Mouse (Mus musculus) layer of hippocampus, adult 2 months (tissue): ENCODE data around the gene Gpbp1l1. TPM values are rescaled to one million over a fixed set of nuclear protein-coding genes. Genes with fewer than 3 reads are reported as not detected.

Source experiments
- DNase-seq, 2 experiments: peaks; one replicate each; pipeline ENCODE4 v3.0.0; 2022; ENCODE audit warnings: low spot score in 2 of 2
- H3K27ac ChIP-seq: fragments of 200-600 bp; 2 replicates; pipeline ENCODE4 v1.8.1; 2022
- H3K4me3 ChIP-seq: fragments of 200-600 bp; 2 replicates; pipeline ENCODE4 v1.8.1; 2022; ENCODE audit warnings: mild to moderate bottlenecking
- CTCF ChIP-seq: fragments of 200-600 bp; conservative IDR thresholded peaks from 2 replicates; pipeline ENCODE4 v1.8.1; 2022; ENCODE audit warnings: antibody characterized with exemption, mild to moderate bottlenecking, moderate library complexity
- total RNA-seq, 2 experiments: library from RNA; stranded (reverse); gene quantifications; 2 replicates each; pipeline ENCODE4 v1.2.3; 2021

The Gpbp1l1 gene
- total RNA-seq, 2 experiments from 2014 or later, result 38.2 to 45.0 TPM

DNA sequence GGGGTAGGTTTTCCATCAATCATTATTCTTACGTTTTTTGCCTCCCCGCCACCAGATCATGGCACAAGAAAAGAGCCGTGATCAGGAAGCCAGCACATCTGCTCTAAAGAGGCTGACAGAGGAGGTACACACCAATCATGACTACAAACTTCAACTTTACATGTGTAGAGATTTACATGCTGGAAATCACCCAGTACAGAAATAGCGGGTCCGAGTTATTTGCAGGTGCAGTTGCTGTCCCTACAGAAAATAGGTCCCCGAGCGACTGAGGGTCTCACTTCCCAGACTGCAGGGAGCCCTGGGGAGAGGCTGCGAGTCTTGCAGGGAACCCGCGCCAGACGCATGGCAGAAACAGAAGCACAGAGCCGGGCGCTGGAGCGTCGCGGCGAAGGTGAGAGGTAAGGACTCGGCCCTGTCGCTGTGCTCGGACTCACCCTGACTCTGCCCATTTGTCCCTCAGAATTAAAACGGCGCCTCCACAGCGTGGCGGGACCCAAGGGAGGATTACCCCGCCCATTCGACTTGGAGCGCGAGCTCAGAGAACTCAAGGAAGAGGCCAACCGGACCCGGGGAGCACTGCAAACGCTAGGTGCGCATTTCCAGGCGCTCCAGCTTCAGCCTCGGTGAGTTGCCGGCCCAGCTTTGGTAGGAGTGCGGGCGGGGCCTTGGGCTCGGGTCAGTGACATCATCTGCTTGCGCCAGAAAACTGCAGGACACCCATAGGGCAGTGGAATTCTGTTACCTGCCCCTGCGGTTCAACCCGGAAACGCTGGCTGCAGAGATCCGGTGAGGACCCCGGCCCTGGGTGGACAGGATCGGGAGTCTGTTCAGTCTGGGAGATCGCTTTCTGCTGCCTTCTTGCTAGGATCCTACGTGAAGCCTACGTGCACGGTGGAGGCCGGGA is 39.8 kb downstream of the Gpbp1l1 start:
- Histone ChIP-seq H3K27ac (peak overlapping the region; percentile 88), H3K4me3 (peak overlapping the region; percentile 92)
- TF ChIP-seq CTCF, result peak; percentile 48
- peak; percentile 87 to 88 for DNase-seq

DNA sequence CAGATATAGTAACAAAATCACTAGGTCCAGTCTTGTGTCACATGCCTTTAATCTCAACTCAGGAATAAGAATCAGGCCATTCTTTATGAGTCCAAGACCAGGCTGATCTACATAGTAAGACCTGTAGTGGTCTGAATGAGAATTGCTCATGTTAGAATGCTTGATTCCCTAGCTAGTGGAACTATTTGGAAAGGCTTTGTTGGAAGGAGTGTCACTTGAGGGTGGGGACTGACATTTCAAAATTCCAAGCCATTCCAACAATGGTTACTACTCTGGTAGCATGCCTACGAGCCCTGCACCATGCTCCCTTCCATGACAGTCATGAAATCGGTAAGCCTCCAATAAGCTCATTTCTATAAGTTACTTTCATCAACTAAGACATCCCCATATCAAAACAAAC is 55.2 kb downstream of the Gpbp1l1 start:
- Histone ChIP-seq H3K4me3 (no peak overlapping the region), H3K27ac (no peak overlapping the region)
- no peak for TF ChIP-seq CTCF
- no peak for DNase-seq

DNA sequence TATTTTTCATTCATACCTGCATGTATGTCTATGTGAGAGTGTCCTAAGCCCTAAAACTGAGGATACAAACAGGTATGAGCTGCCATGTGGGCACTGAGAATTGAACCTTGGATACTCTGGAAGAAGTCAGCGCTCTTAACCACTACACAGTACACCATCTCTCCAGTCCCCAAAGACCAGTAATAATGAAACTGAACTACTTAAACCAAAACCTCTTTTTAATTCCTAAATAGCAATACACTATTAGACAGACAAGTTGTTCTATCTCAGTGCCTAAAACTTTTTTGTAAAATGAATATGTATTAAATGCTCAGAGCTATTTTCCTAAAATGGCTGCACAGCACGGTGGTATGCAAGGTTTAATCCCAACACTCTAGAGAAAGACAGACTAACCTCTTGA is 57.8 kb downstream of the Gpbp1l1 start:
- Histone ChIP-seq H3K4me3 (no peak overlapping the region), H3K27ac (no peak overlapping the region)
- no peak for DNase-seq
- TF ChIP-seq CTCF, result no peak

DNA sequence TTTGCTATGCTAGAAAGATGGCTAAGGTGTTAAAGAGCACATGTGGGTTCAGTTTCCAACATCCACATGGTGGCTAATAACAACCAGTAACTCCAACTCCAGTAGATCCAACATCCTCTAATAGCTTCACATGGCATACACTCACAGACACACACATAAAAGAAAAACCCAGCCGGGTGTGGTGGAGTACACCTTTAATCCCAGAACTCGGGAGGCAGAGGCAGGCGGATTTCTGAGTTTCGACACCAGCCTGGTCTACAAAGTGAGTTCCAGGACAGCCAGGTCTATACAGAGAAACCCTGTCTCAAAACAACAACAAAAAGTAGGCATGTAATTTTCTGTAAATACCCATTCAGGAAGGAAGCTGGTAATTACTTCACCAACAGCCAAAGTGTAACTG is 67.4 kb downstream of the Gpbp1l1 start:
- no peak for DNase-seq
- H3K4me3 ChIP-seq, result no peak overlapping the region
- TF ChIP-seq CTCF, result no peak
- no peak overlapping the region for H3K27ac ChIP-seq

DNA sequence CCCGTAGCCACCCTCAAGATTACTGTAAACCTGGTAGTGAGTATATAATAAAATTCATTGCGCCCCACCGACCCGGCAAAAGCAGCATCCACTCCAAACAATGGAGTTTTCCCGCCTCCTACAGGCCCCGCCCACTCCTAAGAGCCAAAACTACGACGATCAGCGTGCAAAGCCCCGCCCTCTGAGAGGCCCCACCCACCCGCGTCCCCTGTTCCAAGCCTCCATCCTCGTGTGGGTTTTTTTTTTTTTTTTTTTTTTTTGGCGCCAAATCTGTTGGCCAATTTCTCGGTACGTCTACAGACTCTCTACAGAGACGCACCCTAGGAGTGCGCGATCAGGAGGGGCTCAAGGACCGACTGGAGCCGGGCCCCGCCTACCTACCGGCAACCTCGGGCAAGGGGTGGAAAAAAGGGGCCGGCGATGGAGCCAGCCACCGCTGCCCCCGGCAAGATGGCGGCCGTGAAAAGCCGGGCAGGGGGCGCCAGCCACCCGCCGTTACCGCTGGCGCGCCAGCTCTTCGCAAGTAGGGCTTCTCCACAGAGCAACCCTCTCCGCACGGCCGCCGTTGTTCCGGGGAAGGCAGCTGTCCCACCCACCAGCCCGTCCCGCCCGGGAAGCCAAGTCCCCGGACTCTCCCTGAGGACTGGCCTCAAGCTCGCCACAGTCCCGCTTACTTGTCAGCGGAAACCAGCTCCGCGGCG is 69.3 kb downstream of the Gpbp1l1 start:
- Histone ChIP-seq H3K4me3 (peak overlapping the region; percentile 90), H3K27ac (peak overlapping the region; percentile 92)
- DNase-seq, result peak; percentile 63 to 74
- TF ChIP-seq CTCF, result peak; percentile 40

DNA sequence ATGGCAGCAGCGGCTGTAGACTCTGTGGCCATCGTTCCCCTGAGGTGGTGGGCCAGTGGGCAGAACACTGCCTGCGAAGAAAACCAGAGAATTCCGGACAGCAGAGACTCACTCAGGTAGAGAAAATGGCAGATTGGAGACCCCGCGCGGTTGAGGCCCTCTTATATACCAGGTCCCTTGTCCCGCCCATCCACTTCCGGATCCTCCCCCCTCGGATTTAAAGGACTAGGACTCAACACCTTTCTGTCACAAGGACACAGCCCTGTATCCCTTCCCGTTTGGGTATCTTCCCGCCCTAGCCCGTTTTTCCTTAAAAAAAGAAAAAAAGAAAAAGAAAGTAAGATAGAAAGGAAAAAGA is 69.9 kb downstream of the Gpbp1l1 start:
- TF ChIP-seq CTCF, result no peak
- peak overlapping the region; percentile 90 for H3K4me3 ChIP-seq
- DNase-seq, result peak; percentile 86 to 89
- H3K27ac ChIP-seq, result peak overlapping the region; percentile 92

DNA sequence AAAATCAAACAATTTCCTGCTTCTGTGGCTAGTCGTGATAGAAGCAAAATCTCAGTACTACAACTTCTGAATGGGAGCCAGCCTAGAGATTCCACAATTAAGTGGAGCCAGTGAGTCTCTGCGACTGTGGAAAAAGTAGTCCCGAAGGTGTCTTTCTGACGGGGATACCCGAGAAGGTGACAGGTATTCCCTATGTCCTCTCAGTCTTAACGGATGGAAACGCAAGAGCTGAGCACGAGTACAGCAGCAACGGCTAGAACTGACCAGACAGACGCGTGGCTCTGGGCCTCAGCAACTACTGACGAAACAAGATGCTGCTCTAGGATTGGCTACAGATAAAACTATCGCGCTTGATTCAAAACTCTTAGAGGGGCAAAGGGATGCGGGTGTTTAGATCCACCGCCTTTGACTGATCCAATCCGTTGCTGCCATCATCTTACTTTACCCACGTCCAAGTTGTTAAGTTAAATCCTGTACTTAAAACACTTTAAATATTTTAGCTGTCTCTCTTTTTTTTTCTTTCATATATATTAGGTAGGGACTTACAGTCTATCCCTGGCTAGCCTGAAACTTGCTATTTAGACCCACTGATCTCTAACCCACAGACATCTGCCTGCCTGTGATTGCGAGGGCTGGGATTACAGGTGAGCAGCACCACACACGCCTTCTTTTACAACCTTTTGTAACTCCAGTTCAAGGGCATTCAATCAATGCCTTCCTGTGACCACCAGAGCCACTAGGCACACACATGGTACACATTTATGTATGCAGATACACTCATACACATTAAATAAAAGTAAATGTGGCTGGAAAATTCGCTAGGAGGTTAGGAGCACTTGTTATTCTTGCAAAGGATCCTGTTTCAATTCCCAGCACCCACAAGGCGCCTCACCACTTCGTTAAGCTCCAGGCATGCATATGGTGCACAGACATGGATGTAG is 70.5 kb downstream of the Gpbp1l1 start, which contains the start of gene Nasp:
Gene Nasp (minus strand): TSS at position 220 of the 941 bp plus-strand sequence.
- TF ChIP-seq CTCF, result no peak
- peak; percentile 77 to 84 for DNase-seq
- H3K4me3 ChIP-seq, result peak within 1 kb of the TSS; percentile 90
- peak within 1 kb of the TSS; percentile 92 for H3K27ac ChIP-seq

DNA sequence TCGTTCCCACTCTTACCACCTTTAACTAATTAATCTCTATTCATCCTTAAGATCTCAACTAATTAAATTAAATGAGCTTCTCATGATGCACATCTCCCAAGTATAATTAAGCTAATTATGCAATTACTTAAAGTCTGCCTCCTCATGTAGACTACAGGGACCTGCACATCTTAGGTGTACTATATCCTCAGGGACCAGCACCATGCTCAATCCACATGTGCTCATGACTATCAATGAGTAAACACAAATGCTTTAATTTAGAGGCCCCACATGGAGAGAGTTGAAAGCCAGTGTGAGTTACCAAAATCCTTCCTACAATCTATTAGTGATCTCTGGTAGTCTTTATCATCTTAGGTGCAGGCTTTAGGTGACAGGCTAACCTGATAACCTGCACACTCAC is 77.7 kb downstream of the Gpbp1l1 start:
- no peak overlapping the region for H3K27ac ChIP-seq
- no peak for DNase-seq
- no peak overlapping the region for H3K4me3 ChIP-seq
- no peak for TF ChIP-seq CTCF

DNA sequence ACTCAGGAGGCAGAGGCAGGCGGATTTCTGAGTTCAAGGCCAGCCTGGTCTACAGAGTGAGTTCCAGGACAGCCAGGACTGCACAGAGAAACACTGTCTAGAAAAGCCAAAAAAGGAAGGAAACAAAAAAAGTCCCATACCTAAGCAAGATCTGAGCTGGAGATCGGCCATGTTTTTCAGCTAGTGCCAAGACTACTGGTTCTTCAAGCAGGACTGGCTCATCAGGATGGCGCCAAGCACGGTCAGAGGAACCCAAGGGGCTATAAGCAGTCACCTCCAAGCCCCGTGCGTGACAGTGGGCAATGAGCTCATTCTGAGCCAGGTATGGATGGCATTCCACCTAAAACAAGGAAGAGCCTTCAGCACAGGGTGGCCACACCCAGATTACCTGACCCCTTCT is 81.4 kb downstream of the Gpbp1l1 start:
- no peak for DNase-seq
- TF ChIP-seq CTCF, result no peak
- no peak overlapping the region for H3K27ac ChIP-seq
- H3K4me3 ChIP-seq, result no peak overlapping the region

DNA sequence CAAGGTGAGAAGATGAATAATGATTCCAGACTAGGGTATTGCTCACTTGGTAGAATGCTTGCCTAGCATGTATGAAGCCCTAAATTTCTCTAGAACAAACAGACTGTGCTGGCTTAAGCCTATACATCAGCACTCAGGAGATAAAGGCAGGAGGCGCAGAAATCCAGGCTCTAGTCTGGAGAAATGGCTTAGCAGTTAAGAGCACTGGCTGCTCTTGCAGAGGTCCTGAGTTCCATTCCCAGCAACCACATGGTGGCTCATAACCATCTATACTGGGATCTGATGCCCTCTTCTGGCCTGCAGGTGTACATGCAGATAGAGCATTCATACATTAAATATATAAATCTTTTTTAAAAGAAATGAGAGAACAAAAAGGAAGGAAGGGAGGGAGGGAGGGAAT is 84.6 kb downstream of the Gpbp1l1 start:
- no peak overlapping the region for H3K27ac ChIP-seq
- peak; percentile 49 for TF ChIP-seq CTCF
- H3K4me3 ChIP-seq, result no peak overlapping the region
- DNase-seq, result no peak

Other genes with a start within 250 kb of the Gpbp1l1 start
- gene Mast2, start 93.5 kb upstream of the Gpbp1l1 start, total RNA-seq, result 10 to 100 TPM; 88.7 to 98.0 TPM
- 10 to 100 TPM; 17.5 to 20.1 TPM for gene Ipp, start 50.1 kb upstream of the Gpbp1l1 start, total RNA-seq
- gene Tmem69, start 1.7 kb upstream of the Gpbp1l1 start, total RNA-seq, result 10 to 100 TPM; 11.4 to 13.3 TPM
- gene Ccdc17, start 39.0 kb downstream of the Gpbp1l1 start, total RNA-seq, result 1 to 10 TPM; 5.7 to 7.4 TPM
- gene Nasp, start 70.3 kb downstream of the Gpbp1l1 start, total RNA-seq, result 10 to 100 TPM; 28.0 to 32.5 TPM
- gene Akr1a1, start 94.0 kb downstream of the Gpbp1l1 start, total RNA-seq, result 100 to 1,000 TPM; 376 to 387 TPM
- 100 to 1,000 TPM; 143 to 151 TPM for gene Prdx1, start 127.9 kb downstream of the Gpbp1l1 start, total RNA-seq
- 10 to 100 TPM; 16.4 to 20.8 TPM for gene Mmachc, start 150.7 kb downstream of the Gpbp1l1 start, total RNA-seq
- gene Ccdc163, start 150.9 kb downstream of the Gpbp1l1 start, total RNA-seq, result 1 to 10 TPM; 3.9 to 6.0 TPM
- gene Tesk2, start 163.3 kb downstream of the Gpbp1l1 start, total RNA-seq, result 1 to 10 TPM; 4.2 to 4.8 TPM
- 10 to 100 TPM; 14.0 to 16.2 TPM for gene Toe1, start 250.0 kb downstream of the Gpbp1l1 start, total RNA-seq